Mouse (Mus musculus) forebrain, postnatal 0 days (tissue): ENCODE measurements around the gene Grasp. TPM values are rescaled to one million over a fixed set of nuclear protein-coding genes. Genes with fewer than 3 reads are reported as not detected.
A peak's percentile ranks its signal among the peaks of the same experiment; 100 is the strongest.

Source experiments
- ATAC-seq: fragments of 200-750 bp; cut with Nextera tagmentation; 2 replicates; pipeline ENCODE4 v1.8.0; 2017; ENCODE audit warnings: mild to moderate bottlenecking, moderate library complexity
- DNase-seq: peaks from one replicate; pipeline ENCODE4 v3.0.0-alpha.2; 2015
- H3K27ac ChIP-seq: fragments of 300-500 bp; sonication (generic); 2 replicates; pipeline ENCODE4 v1.5.1; 2014; ENCODE audit warnings: low read depth, mild to moderate bottlenecking, antibody characterized with exemption, low read length, moderate library complexity, mixed read lengths
- H3K27me3 ChIP-seq: fragments of 300-500 bp; sonication (generic); 2 replicates; pipeline ENCODE4 v1.6.1; 2014; ENCODE audit warnings: mild to moderate bottlenecking, low read length, mixed read lengths; ENCODE audit not compliant: insufficient read depth
- H3K36me3 ChIP-seq: fragments of 300-500 bp; sonication (generic); 2 replicates; pipeline ENCODE4 v1.6.1; 2014; ENCODE audit warnings: mild to moderate bottlenecking, moderate library complexity; ENCODE audit not compliant: insufficient read depth
- H3K4me1 ChIP-seq: fragments of 300-500 bp; sonication (generic); 2 replicates; pipeline ENCODE4 v1.6.1; 2014; ENCODE audit warnings: antibody characterized with exemption; ENCODE audit not compliant: insufficient read depth
- H3K4me2 ChIP-seq: fragments of 300-500 bp; sonication (generic); 2 replicates; pipeline ENCODE4 v1.6.1; 2014; ENCODE audit warnings: low read depth, mild to moderate bottlenecking, moderate library complexity
- H3K4me3 ChIP-seq: fragments of 300-500 bp; sonication (generic); 2 replicates; pipeline ENCODE4 v1.5.1; 2014; ENCODE audit warnings: low read depth, low read length, mixed read lengths
- H3K9ac ChIP-seq: fragments of 300-500 bp; sonication (generic); 2 replicates; pipeline ENCODE4 v1.6.1; 2014; ENCODE audit warnings: mild to moderate bottlenecking
- H3K9me3 ChIP-seq: fragments of 300-500 bp; sonication (generic); 2 replicates; pipeline ENCODE4 v1.6.1; 2016; ENCODE audit warnings: low read length
- CTCF ChIP-seq: sonication (generic); IDR thresholded peaks from 2 replicates; pipeline ENCODE4 v1.5.1; 2016; ENCODE audit warnings: antibody characterized with exemption, control low read depth, low read depth
- WGBS: fragments of 180-500 bp; shearing (Covaris S2); extraction: QIAGEN DNeasy Blood & Tissue Kit; methylation state at CpG from one replicate; pipeline ENCODE4 v1.1.7; 2014; 5-methylcytosine and 5-hydroxymethylcytosine counted together
- polyA plus RNA-seq: library from polyadenylated mRNA; unstranded; fragments of >200 nt; fragmentation: Nextera tagmentation; extraction: Ambion mirVana; gene quantifications from 2 replicates; pipeline ENCODE4 v1.2.1, GENCODE M21; 2015
- total RNA-seq: library from RNA; depleted of rRNA; stranded (reverse); fragments of >200 nt; gene quantifications from 2 replicates; pipeline ENCODE4 v1.2.3, GENCODE M21; 2014

Grasp gene
- total and polyA plus RNA-seq, 2 experiments from 2014 or later, result 3.3 to 11.1 TPM

DNA sequence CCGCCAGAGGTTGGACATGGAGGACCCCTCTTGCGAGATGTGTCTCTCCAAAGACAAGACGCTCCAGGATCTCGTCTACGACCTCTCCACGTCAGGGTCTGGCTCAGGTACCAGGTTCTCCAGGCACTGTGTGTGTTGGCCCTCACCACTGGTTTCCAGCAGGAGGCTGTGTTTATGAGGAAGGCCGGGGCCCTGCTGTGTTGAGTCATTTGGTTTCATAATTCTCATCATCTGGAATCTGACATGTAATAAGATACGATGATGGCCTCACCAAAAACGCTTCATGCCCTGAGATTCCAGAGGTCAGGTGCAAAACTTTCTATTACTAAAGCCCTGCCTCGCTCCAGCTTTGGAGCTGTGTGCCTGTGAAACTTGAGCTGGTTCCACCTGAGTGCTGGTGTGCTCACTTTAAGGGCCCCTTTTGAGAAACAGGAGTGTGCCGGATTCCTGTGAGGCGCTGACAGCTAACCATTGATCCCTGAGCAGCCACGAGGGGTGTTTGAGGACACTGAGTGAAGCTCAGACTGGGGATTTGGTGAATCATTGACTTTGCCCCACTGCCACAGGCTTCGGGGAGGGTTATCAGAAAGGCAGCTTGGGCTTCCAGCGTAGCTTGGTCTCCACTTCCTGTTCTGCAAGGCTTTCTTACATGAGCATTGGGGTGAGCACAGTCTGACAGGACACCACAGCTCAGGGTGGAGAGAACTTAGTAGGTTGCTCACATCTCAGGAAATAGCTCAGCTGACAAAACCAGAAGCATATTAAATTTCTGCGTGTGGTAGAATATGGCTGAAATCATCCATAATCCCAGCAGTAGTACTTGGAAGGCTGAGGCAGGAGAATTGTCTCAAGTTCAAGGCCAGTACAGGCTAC lies 28.8 kb upstream of the Grasp start:
- Histone ChIP-seq H3K27ac (no peak overlapping the region), H3K4me2 (no peak overlapping the region), H3K4me3 (no peak overlapping the region), H3K36me3 (peaks cover 38% of the 10 kb centered on the region), H3K27me3 (no peaks in the 10 kb centered on the region), H3K4me1 (no peaks in the 10 kb centered on the region), H3K9me3 (no peaks in the 10 kb centered on the region), H3K9ac (no peak overlapping the region)
- 97% methylated on average over 16 of the region's 16 CpGs for WGBS
- ATAC-seq (no peak), DNase-seq (no peak)
- TF ChIP-seq CTCF, result no peak

DNA sequence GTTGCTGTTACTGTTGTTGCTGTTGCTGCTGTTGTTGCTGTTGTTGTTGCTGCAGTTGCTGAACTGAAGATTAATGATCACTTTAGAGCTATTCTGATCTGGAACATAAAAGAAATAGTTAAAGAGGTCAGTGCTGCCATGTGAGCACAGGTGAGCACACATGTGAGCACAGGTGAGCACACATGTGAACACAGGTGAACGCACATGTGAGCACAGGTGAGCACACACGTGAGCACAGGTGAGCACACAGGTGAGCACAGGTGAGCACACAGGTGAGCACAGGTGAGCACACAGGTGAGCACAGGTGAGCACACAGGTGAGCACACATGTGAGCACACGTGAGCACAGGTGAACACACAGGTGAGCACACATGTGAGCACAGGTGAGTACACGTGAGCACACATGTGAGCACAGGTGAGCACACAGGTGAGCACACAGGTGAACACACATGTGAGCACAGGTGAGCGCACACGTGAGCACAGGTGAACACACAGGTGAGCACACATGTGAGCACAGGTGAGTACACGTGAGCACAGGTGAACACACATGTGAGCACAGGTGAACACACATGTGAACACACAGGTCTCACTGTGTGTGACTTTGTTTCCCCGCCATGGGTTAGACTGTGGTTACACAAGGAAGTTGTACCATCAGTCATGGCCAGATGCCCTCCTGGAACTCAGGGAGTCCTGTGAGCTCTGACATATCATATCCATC lies 27.8 kb upstream of the Grasp start:
- no peak for TF ChIP-seq CTCF
- Histone ChIP-seq H3K36me3 (peaks cover 47% of the 10 kb centered on the region), H3K9ac (no peak overlapping the region), H3K4me2 (no peak overlapping the region), H3K4me1 (no peaks in the 10 kb centered on the region), H3K27ac (no peak overlapping the region), H3K9me3 (no peaks in the 10 kb centered on the region), H3K27me3 (no peaks in the 10 kb centered on the region), H3K4me3 (no peak overlapping the region)
- WGBS, result 93% methylated on average over 8 of the region's 8 CpGs
- DNase-seq (peak; percentile 53), ATAC-seq (no peak)

DNA sequence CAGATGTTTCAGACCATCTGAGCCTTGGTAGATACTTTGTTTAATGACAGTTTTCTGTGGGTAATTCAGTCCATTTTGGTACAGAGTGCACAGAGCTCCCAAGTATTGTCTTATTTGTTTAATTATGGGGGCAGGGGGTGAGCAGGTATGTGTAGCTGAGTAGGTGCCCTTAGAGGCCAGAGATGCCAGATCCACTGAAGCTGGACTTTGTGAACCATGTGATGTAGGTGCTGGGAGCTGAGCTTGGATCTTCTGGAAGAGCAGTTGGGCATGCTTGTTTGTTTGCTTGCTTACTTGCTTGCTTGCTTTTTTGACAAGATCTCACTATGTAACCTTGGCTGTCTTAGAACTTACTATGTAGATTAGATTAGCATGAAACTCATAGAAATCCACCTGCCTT lies 27.0 kb upstream of the Grasp start:
- H3K36me3 ChIP-seq, result peaks cover 53% of the 10 kb centered on the region
- no peaks in the 10 kb centered on the region for H3K4me1 ChIP-seq
- H3K9me3 ChIP-seq, result no peaks in the 10 kb centered on the region
- TF ChIP-seq CTCF, result no peak
- no peak overlapping the region for H3K4me3 ChIP-seq
- H3K27ac ChIP-seq, result no peak overlapping the region
- H3K4me2 ChIP-seq, result no peak overlapping the region
- no peak overlapping the region for H3K9ac ChIP-seq
- no peaks in the 10 kb centered on the region for H3K27me3 ChIP-seq
- DNase-seq, result no peak
- no peak for ATAC-seq

- H3K4me2 ChIP-seq, result no peak overlapping the region
- peaks cover 60% of the 10 kb centered on the region for H3K36me3 ChIP-seq
- WGBS, result 90% methylated on average over 15 of the region's 15 CpGs
- no peaks in the 10 kb centered on the region for H3K27me3 ChIP-seq
- no peaks in the 10 kb centered on the region for H3K4me1 ChIP-seq
- DNase-seq (no peak), ATAC-seq (peak; percentile 18; the same call in 1 of the 2 replicates)
- H3K9me3 ChIP-seq, result no peaks in the 10 kb centered on the region
- no peak for TF ChIP-seq CTCF
- H3K9ac ChIP-seq, result no peak overlapping the region
- no peak overlapping the region for H3K27ac ChIP-seq
- H3K4me3 ChIP-seq, result no peak overlapping the region
Measured at GRCm38 (mm10) chr15:101197497-101198179, 26.4 kb upstream of the Grasp start.

DNA sequence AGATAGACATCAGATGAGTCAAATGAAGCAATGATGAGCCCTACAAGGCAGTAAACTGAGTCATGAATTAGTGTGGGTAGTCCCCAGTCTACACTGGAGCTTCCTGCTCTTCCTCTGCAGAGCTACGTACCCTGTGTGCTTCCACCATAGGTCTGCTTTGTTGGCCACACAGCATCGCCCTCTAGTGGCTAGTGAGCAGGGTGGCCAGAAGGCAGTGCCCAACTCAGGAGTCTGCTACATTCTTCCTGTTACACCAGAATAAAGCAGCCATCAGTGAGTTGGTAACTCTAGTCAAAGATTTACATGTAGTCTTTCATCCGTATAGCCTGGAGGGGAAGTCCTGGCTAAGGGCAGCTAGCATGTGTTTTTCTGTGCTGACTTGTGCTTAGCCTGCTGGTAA lies 25.8 kb upstream of the Grasp start:
- Histone ChIP-seq H3K4me3 (no peak overlapping the region), H3K36me3 (peaks cover 66% of the 10 kb centered on the region), H3K27ac (no peak overlapping the region), H3K9ac (no peak overlapping the region), H3K27me3 (no peaks in the 10 kb centered on the region), H3K4me2 (no peak overlapping the region), H3K9me3 (no peaks in the 10 kb centered on the region), H3K4me1 (no peaks in the 10 kb centered on the region)
- TF ChIP-seq CTCF, result peak; percentile 93
- WGBS, result 22% methylated on average over 3 of the region's 3 CpGs
- ATAC-seq (peak; percentile 89), DNase-seq (peak; percentile 78)

DNA sequence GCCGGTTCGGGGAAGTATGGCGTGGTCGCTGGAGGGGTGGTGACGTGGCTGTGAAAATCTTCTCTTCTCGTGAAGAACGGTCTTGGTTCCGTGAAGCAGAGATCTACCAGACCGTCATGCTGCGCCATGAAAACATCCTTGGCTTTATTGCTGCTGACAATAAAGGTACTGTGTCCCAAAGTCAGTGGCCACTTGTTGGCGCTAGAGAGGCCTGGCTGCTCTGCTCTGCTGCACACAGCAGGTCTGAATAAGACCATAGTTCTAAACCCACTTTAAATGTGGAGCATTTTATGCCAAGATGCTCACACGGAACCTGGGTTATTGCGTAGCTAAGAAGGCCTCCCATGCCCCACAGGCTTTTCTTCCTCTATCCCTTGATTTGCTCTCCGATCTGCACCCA lies 25.1 kb upstream of the Grasp start:
- TF ChIP-seq CTCF, result peak; percentile 51; the same call in 1 of the 2 replicates
- 81% methylated on average over 14 of the region's 14 CpGs for WGBS
- no peak for DNase-seq

More for the DNA sequence above, 25.1 kb upstream of the Grasp start:
- H3K9me3 ChIP-seq, result no peaks in the 10 kb centered on the region
- H3K4me2 ChIP-seq, result no peak overlapping the region
- ATAC-seq, result no peak
- no peaks in the 10 kb centered on the region for H3K27me3 ChIP-seq
- peaks cover 72% of the 10 kb centered on the region for H3K36me3 ChIP-seq
- no peaks in the 10 kb centered on the region for H3K4me1 ChIP-seq
- no peak overlapping the region for H3K9ac ChIP-seq
- no peak overlapping the region for H3K4me3 ChIP-seq
- no peak overlapping the region for H3K27ac ChIP-seq
